Mouse (Mus musculus) cerebellum, adult 8-10 months (tissue): Measurements from ENCODE around the gene Uhrf1.

Source experiments
- DNase-seq: peaks from one replicate; pipeline ENCODE4 v3.0.0; 2022

Gene Uhrf1

GRCm38 (mm10) chr17:56356921-56357885 lies 54.1 kb downstream of the Uhrf1 start:
- DNase-seq, result peak; percentile 81

- no peak for DNase-seq
Measured at GRCm38 (mm10) chr17:56359183-56359725, 56.1 kb downstream of the Uhrf1 start.

- no peak for DNase-seq
Measured at GRCm38 (mm10) chr17:56359864-56360263, 56.7 kb downstream of the Uhrf1 start.

- DNase-seq, result peak; percentile 74
Measured at GRCm38 (mm10) chr17:56360451-56360850, 57.3 kb downstream of the Uhrf1 start.

- DNase-seq, result no peak
Measured at GRCm38 (mm10) chr17:56361542-56361941, 58.4 kb downstream of the Uhrf1 start.

- no peak for DNase-seq
Measured at GRCm38 (mm10) chr17:56365791-56366673, 62.9 kb downstream of the Uhrf1 start.

GRCm38 (mm10) chr17:56368291-56368790 lies 65.2 kb downstream of the Uhrf1 start:
- DNase-seq, result no peak

- no peak for DNase-seq
Measured at GRCm38 (mm10) chr17:56370090-56370489, 67.0 kb downstream of the Uhrf1 start.

- no peak for DNase-seq
Measured at GRCm38 (mm10) chr17:56371029-56371660, 68.0 kb downstream of the Uhrf1 start.

GRCm38 (mm10) chr17:56372109-56372508 lies 69.0 kb downstream of the Uhrf1 start:
- DNase-seq, result no peak
